Comparison of ENCODE assay signal across 9 mouse cellular contexts in the genomic region with DNA sequence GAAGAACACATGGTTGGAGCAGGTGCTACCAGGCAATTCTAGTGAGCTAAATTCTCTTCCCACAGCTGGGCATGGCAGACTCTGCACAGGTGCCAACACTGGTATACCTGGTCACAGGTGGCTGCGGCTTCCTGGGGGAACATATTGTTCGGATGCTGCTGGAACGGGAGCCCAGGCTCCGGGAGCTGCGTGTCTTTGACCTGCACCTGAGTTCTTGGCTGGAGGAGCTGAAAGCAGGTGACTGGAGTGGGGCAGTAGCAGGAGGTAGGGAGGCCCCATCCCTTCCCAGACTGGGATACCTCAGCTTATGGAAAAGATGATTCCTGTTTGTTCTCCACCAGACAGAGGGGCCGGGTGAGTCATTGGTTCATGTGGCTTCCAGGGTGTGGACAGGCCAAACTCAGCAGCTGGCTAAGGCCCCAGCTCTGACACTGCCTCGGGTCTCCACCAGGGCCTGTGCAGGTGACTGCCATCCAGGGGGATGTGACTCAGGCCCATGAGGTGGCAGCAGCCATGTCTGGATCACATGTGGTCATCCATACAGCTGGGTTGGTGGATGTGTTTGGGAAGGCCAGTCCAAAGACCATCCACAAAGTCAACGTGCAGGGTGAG. TPM values are rescaled to one million over a fixed set of nuclear protein-coding genes. Genes with fewer than 3 reads are reported as not detected.
DNase-seq lines count a peak whose midpoint lies in the region; ATAC-seq and TF ChIP-seq lines count a peak whose summit lies in the region.
"Had no signal": no experiment of that assay in that cellular context is flagged by ENCODE, and none has a peak within 500 bp of the region (broad histone marks: within the 10 kb centered on the region; RNA-seq: fewer than 3 reads in every experiment).

No protein-coding gene starts in this region.

- peaks cover 2% of the 10 kb centered on the region; the same call in 1 of the 2 replicates for H3K4me1 ChIP-seq in bone marrow, adult 2 months (ENCODE audit: control insufficient read depth, insufficient read depth, low read length)
- H3K4me1 ChIP-seq in liver, embryonic 11.5 days (replicated peaks; ENCODE audit: control insufficient read depth, insufficient read depth, low read length), result peaks cover 20% of the 10 kb centered on the region

- H3K4me2 ChIP-seq in liver, embryonic 11.5 days, result peak overlapping the region; percentile 62

- DNase-seq in layer of hippocampus, adult 2 months (ENCODE audit: low spot score in 2 of 2), result no peak
- no peak for DNase-seq in layer of hippocampus, adult 8-10 months (ENCODE audit: low spot score in 2 of 2)
- peak; percentile 27 to 30 for DNase-seq in heart, adult 9 months (ENCODE audit: low spot score in 2 of 2)
- no peak for DNase-seq in liver, embryonic 11.5 days (ENCODE audit: low spot score)
- DNase-seq in ovary, postnatal 36 days (ENCODE audit: low spot score), result no peak
- DNase-seq in layer of hippocampus, postnatal 25 days (ENCODE audit: extremely low spot score in 1 of 2, low spot score in 1 of 2), result no peak

- H3K9ac ChIP-seq in liver, embryonic 11.5 days (ENCODE audit: low read depth, low read length), result peak overlapping the region; percentile 50

- no peak for ATAC-seq in liver, embryonic 11.5 days (replicated peaks; ENCODE audit: low FRiP score)
- ATAC-seq in erythroid progenitor cell, adult 5-6 weeks (replicated peaks; ENCODE audit: low FRiP score, poor library complexity, severe bottlenecking), result no peak

- no peak for TF ChIP-seq CTCF in layer of hippocampus, adult 2 months (conservative IDR thresholded peaks at IDR 0.05)
- TF ChIP-seq CTCF in bone marrow, adult 2 months (IDR thresholded peaks at IDR 0.05; ENCODE audit: control insufficient read depth, insufficient read depth, low read length), result no peak

- H3K36me3 ChIP-seq in liver, embryonic 11.5 days (ENCODE audit: control insufficient read depth, insufficient read depth, low read length), result peaks cover 40% of the 10 kb centered on the region

- WGBS in bone marrow, adult 2 months, result 65% methylated on average over 8 of the region's 8 CpGs
- WGBS in liver, embryonic 11.5 days, result 87% methylated on average over 8 of the region's 8 CpGs

- peak overlapping the region; percentile 80 for H3K27ac ChIP-seq in layer of hippocampus, adult 2 months
- H3K27ac ChIP-seq in bone marrow, adult 2 months (ENCODE audit: control insufficient read depth, insufficient read depth, low read depth, low read length, poor library complexity), result no peak overlapping the region
- H3K27ac ChIP-seq in liver, embryonic 11.5 days (ENCODE audit: low read depth, low read length), result peak overlapping the region; percentile 53; the same call in 1 of the 2 replicates

- no peaks in the 10 kb centered on the region for H3K9me3 ChIP-seq in liver, embryonic 11.5 days (ENCODE audit: control insufficient read depth, low read length)

- TF ChIP-seq POLR2A in bone marrow, adult 2 months (IDR thresholded peaks at IDR 0.05; ENCODE audit: borderline replicate concordance, control insufficient read depth, low read depth, low read length), result no peak

- H3K27me3 ChIP-seq in liver, embryonic 11.5 days (replicated peaks; ENCODE audit: control insufficient read depth, insufficient read depth, low read length), result no peaks in the 10 kb centered on the region

- H3K4me3 ChIP-seq in layer of hippocampus, adult 2 months, result peak overlapping the region; percentile 50
- H3K4me3 ChIP-seq in bone marrow, adult 2 months (replicated peaks; ENCODE audit: control insufficient read depth, low read depth, low read length), result peak overlapping the region; percentile 8
- peak overlapping the region; percentile 29 for H3K4me3 ChIP-seq in liver, embryonic 11.5 days (ENCODE audit: low read depth, low read length)

RNA-seq across cellular contexts. Expression of gene Hsd3b7, which starts 0.7 kb away (rescaled TPM):
- total RNA-seq in layer of hippocampus, adult 2 months (2021), result 1 to 10 TPM; 7.0 to 8.8 TPM
- total RNA-seq in layer of hippocampus, adult 8-10 months (2022), result 10 to 100 TPM in 2 of 4 experiments, 1 to 10 TPM in 2; 4.8 to 12.2 (median 10.7) TPM
- 13.3 and 23.4 TPM in 2 replicates for polyA plus RNA-seq in bone marrow, adult 2 months (2011; ENCODE audit: insufficient read depth, insufficient read length, low replicate concordance, missing spikeins)
- 31.4 and 32.4 TPM in 2 replicates for polyA plus RNA-seq in liver, embryonic 11.5 days (2014; fragmentation: Nextera tagmentation; extraction: Ambion mirVana)
- total RNA-seq in erythroid progenitor cell, adult 5-6 weeks (2015; ENCODE audit: low replicate concordance), result 5.8 TPM in 1 of 2 replicates, not detected in the other
- total RNA-seq in erythroid progenitor cell, adult 5-6 weeks (2017; ENCODE audit: low replicate concordance), result 2.6 and 3.5 TPM in 2 replicates
- total RNA-seq in layer of hippocampus, postnatal 25 days (2021), result 1 to 10 TPM; 4.5 to 5.3 TPM

RNA-seq across cellular contexts. Expression of gene Gm49388, which starts 15.7 kb away (rescaled TPM):
- 1 to 10 TPM; 1.4 to 3.3 TPM for total RNA-seq in layer of hippocampus, adult 2 months (2021)
- 1 to 10 TPM; 2.0 to 5.7 (median 2.3) TPM for total RNA-seq in layer of hippocampus, adult 8-10 months (2022)
- polyA plus RNA-seq in bone marrow, adult 2 months (2011; ENCODE audit: insufficient read depth, insufficient read length, low replicate concordance, missing spikeins), result 0.75 TPM in 1 of 2 replicates, not detected in the other
- polyA plus RNA-seq in liver, embryonic 11.5 days (2014; fragmentation: Nextera tagmentation; extraction: Ambion mirVana), result not detected in 2 replicates
- total RNA-seq in erythroid progenitor cell, adult 5-6 weeks (2015; ENCODE audit: low replicate concordance), result 8.6 and 10.9 TPM in 2 replicates
- 4.5 and 10.7 TPM in 2 replicates for total RNA-seq in erythroid progenitor cell, adult 5-6 weeks (2017; ENCODE audit: low replicate concordance)
- 1 to 10 TPM; 3.7 to 5.7 TPM for total RNA-seq in layer of hippocampus, postnatal 25 days (2021)
- polyA plus RNA-seq: frontal cortex, adult 2 months had no signal

RNA-seq across cellular contexts. Expression of gene Stx4a, which starts 23.0 kb away (rescaled TPM):
- 10 to 100 TPM; 60.2 to 64.6 TPM for total RNA-seq in layer of hippocampus, adult 2 months (2021)
- total RNA-seq in layer of hippocampus, adult 8-10 months (2022), result 10 to 100 TPM; 61.0 to 86.0 (median 77.0) TPM
- polyA plus RNA-seq in bone marrow, adult 2 months (2011; ENCODE audit: insufficient read depth, insufficient read length, low replicate concordance, missing spikeins), result 246 and 342 TPM in 2 replicates
- polyA plus RNA-seq in liver, embryonic 11.5 days (2014; fragmentation: Nextera tagmentation; extraction: Ambion mirVana), result 16.1 and 19.4 TPM in 2 replicates
- 10.5 and 30.6 TPM in 2 replicates for total RNA-seq in erythroid progenitor cell, adult 5-6 weeks (2015; ENCODE audit: low replicate concordance)
- 12.7 and 13.3 TPM in 2 replicates for total RNA-seq in erythroid progenitor cell, adult 5-6 weeks (2017; ENCODE audit: low replicate concordance)
- total RNA-seq in layer of hippocampus, postnatal 25 days (2021), result 10 to 100 TPM; 59.9 to 62.5 TPM

RNA-seq across cellular contexts. Expression of gene Stx1b, which starts 23.2 kb away (rescaled TPM):
- 100 to 1,000 TPM; 336 to 351 TPM for total RNA-seq in layer of hippocampus, adult 2 months (2021)
- total RNA-seq in layer of hippocampus, adult 8-10 months (2022), result 100 to 1,000 TPM; 344 to 361 (median 348) TPM
- polyA plus RNA-seq in bone marrow, adult 2 months (2011; ENCODE audit: insufficient read depth, insufficient read length, low replicate concordance, missing spikeins), result 1.1 and 1.8 TPM in 2 replicates
- polyA plus RNA-seq in liver, embryonic 11.5 days (2014; fragmentation: Nextera tagmentation; extraction: Ambion mirVana), result 1.5 and 1.9 TPM in 2 replicates
- not detected in 2 replicates for total RNA-seq in erythroid progenitor cell, adult 5-6 weeks (2015; ENCODE audit: low replicate concordance)
- total RNA-seq in erythroid progenitor cell, adult 5-6 weeks (2017; ENCODE audit: low replicate concordance), result 0.98 TPM in 1 of 2 replicates, not detected in the other
- 100 to 1,000 TPM; 329 to 362 TPM for total RNA-seq in layer of hippocampus, postnatal 25 days (2021)

RNA-seq across cellular contexts. Expression of gene Setd1a, which starts 24.6 kb away (rescaled TPM):
- 10 to 100 TPM; 44.5 to 49.4 TPM for total RNA-seq in layer of hippocampus, adult 2 months (2021)
- total RNA-seq in layer of hippocampus, adult 8-10 months (2022), result 10 to 100 TPM; 46.6 to 56.4 (median 48.7) TPM
- polyA plus RNA-seq in bone marrow, adult 2 months (2011; ENCODE audit: insufficient read depth, insufficient read length, low replicate concordance, missing spikeins), result 24.2 and 36.3 TPM in 2 replicates
- polyA plus RNA-seq in liver, embryonic 11.5 days (2014; fragmentation: Nextera tagmentation; extraction: Ambion mirVana), result 24.2 and 26.0 TPM in 2 replicates
- 38.1 and 42.5 TPM in 2 replicates for total RNA-seq in erythroid progenitor cell, adult 5-6 weeks (2015; ENCODE audit: low replicate concordance)
- total RNA-seq in erythroid progenitor cell, adult 5-6 weeks (2017; ENCODE audit: low replicate concordance), result 14.8 and 21.3 TPM in 2 replicates
- 10 to 100 TPM; 35.1 to 50.0 TPM for total RNA-seq in layer of hippocampus, postnatal 25 days (2021)

Comparison
In these comparisons a context has a peak if more than half of its experiments do, and no peak if none do; other contexts are left out.
1. DNase-seq: peak in heart, adult 9 months (2 of 2); none in layer of hippocampus, adult 2 months (0 of 2), layer of hippocampus, adult 8-10 months (0 of 2), liver, embryonic 11.5 days (single experiment), ovary, postnatal 36 days (single experiment) and layer of hippocampus, postnatal 25 days (0 of 2).
2. Peak in every context shown above with its lines, with median percentiles within 50 percentile points of each other: H3K4me3 ChIP-seq.